In genomic region chr2:84679016-84679415, GRCm38 (mm10) we compare ENCODE assay signal across 8 mouse cellular contexts. TPM values are rescaled to one million over a fixed set of nuclear protein-coding genes. Genes with fewer than 3 reads are reported as not detected.
A peak's percentile ranks its signal among the peaks of the same experiment; 100 is the strongest.
DNase-seq lines count a peak whose midpoint lies in the region; ATAC-seq lines count a peak whose summit lies in the region.

Gene Tmx2 (minus strand): TSS chr2:84679140.

- ATAC-seq in lung, embryonic 15.5 days (ENCODE audit: borderline replicate concordance, extremely low read depth, low FRiP score, low TSS enrichment), result no peak
- ATAC-seq in inflammation-experienced regulatory T-cells, adult 6 months, result no peak

- no peaks in the 10 kb centered on the region for H3K27me3 ChIP-seq in lung, embryonic 15.5 days

- peak within 1 kb of the TSS; percentile 82 for H3K27ac ChIP-seq in lung, embryonic 15.5 days
- H3K27ac ChIP-seq in macrophage, result peak within 1 kb of the TSS; percentile 50

- peak within 1 kb of the TSS; percentile 98 for H3K4me3 ChIP-seq in lung, embryonic 15.5 days
- peak within 1 kb of the TSS; percentile 88 for H3K4me3 ChIP-seq in macrophage (ENCODE audit: inconsistent target)

- peak within 1 kb of the TSS; percentile 86 for H3K9ac ChIP-seq in lung, embryonic 15.5 days

- peaks cover 23% of the 10 kb centered on the region for H3K36me3 ChIP-seq in lung, embryonic 15.5 days
- 0 out of 2 replicates have a peak, but pooled peaks cover 4% of the 10 kb centered on the region for H3K36me3 ChIP-seq in macrophage (ENCODE audit: inconsistent target)

- H3K4me2 ChIP-seq in lung, embryonic 15.5 days, result peak within 1 kb of the TSS; percentile 73

- WGBS in lung, embryonic 15.5 days, result 8% methylated on average over 8 of the region's 8 CpGs
- 13% methylated on average over 8 of the region's 8 CpGs for WGBS in macrophage (ENCODE audit: missing documents)

- H3K4me1 ChIP-seq in lung, embryonic 15.5 days, result peaks cover 17% of the 10 kb centered on the region

- peaks cover 55% of the 10 kb centered on the region for H3K79me2 ChIP-seq in macrophage (ENCODE audit: inconsistent target)

- no peaks in the 10 kb centered on the region for H3K9me3 ChIP-seq in lung, embryonic 15.5 days

- no peak for DNase-seq in lung, postnatal 10 days
- DNase-seq in adrenal gland, postnatal 36 days, result no peak
- DNase-seq in gastrocnemius, postnatal 25 days, result no peak
- no peak for DNase-seq in frontal cortex, postnatal 25 days (ENCODE audit: low spot score in 2 of 2)
- DNase-seq in right cerebral cortex, postnatal 10 days (ENCODE audit: low spot score in 2 of 2), result no peak

RNA-seq across cellular contexts. Expression of gene Tmx2, which starts in this region (rescaled TPM):
- 118 and 121 TPM in 2 replicates for polyA plus RNA-seq in lung, embryonic 15.5 days (2015; fragmentation: Nextera tagmentation; extraction: Ambion mirVana)
- total RNA-seq in adrenal gland, postnatal 36 days (2021), result 100 to 1,000 TPM; 138 to 157 TPM
- total RNA-seq in gastrocnemius, postnatal 25 days (2021), result 10 to 100 TPM; 47.6 to 69.5 TPM
- polyA plus RNA-seq in inflammation-experienced regulatory T-cells, adult 6 months (2017; shearing (Covaris generic)), result 100 to 1,000 TPM in 2 of 3 experiments, 10 to 100 TPM in 1; 92.6 to 148 (median 130) TPM
- 10 to 100 TPM in 7 of 26 experiments, 1 to 10 TPM in 18, under 1 TPM in 1; 0.62 to 18.8 (median 7.2) TPM for total RNA-seq in macrophage (2018; cell fraction: chromatin; rRNA removed)
- 100 to 1,000 TPM in 4 of 26 experiments, 10 to 100 TPM in 22; 47.8 to 119 (median 74.6) TPM for total RNA-seq in macrophage (2018; cell fraction: cytosol; rRNA removed)
- 10 to 100 TPM in 25 of 26 experiments, 1 to 10 TPM in 1; 9.1 to 88.8 (median 45.2) TPM for total RNA-seq in macrophage (2018; cell fraction: nucleus; rRNA removed)
- polyA plus RNA-seq in macrophage (2018), result 50.9 to 82.2 TPM (median 59.6 TPM) in 3 replicates
